Mouse (Mus musculus) hindbrain, embryonic 10.5 days (tissue): ENCODE results near the gene Srcap. TPM values are rescaled to one million over a fixed set of nuclear protein-coding genes. Genes with fewer than 3 reads are reported as not detected.
"Not testable (repeated sequence)": the region's sequence is repeated elsewhere in the genome, so short reads cannot be mapped to it uniquely, and the experiment has no call there.

ENCODE experiments used
- DNase-seq: peaks from one replicate; pipeline ENCODE4 v3.0.0-alpha.2; 2017; ENCODE audit warnings: low spot score
- H3K27ac ChIP-seq: fragments of 300-500 bp; sonication (generic); 2 replicates; pipeline ENCODE4 v1.5.1; 2016; ENCODE audit warnings: mild to moderate bottlenecking, moderate library complexity
- H3K27me3 ChIP-seq: fragments of 300-500 bp; sonication (generic); 2 replicates; pipeline ENCODE4 v1.6.1; 2016; ENCODE audit warnings: mild to moderate bottlenecking; ENCODE audit not compliant: poor library complexity, insufficient read depth, severe bottlenecking
- H3K36me3 ChIP-seq: fragments of 300-500 bp; sonication (generic); 2 replicates; pipeline ENCODE4 v1.6.1; 2016; ENCODE audit warnings: mild to moderate bottlenecking, moderate library complexity
- H3K4me1 ChIP-seq: fragments of 300-500 bp; sonication (generic); replicated peaks from 2 replicates; pipeline ENCODE4 v1.6.1; 2016; ENCODE audit warnings: mild to moderate bottlenecking
- H3K4me3 ChIP-seq: fragments of 300-500 bp; sonication (generic); 2 replicates; pipeline ENCODE4 v1.5.1; 2016; ENCODE audit warnings: mild to moderate bottlenecking, moderate library complexity
- H3K9me3 ChIP-seq: fragments of 300-500 bp; sonication (generic); 2 replicates; pipeline ENCODE4 v1.6.1; 2016; ENCODE audit warnings: mild to moderate bottlenecking, moderate library complexity
- WGBS: fragments of 180-500 bp; shearing (Covaris S2); methylation state at CpG from one replicate; pipeline ENCODE4 v1.1.7; 2016; 5-methylcytosine and 5-hydroxymethylcytosine counted together
- polyA plus RNA-seq: library from polyadenylated mRNA; unstranded; fragments of >200 nt; fragmentation: Nextera tagmentation; extraction: Ambion mirVana; gene quantifications from 2 replicates; pipeline ENCODE4 v1.2.1, GENCODE M21; 2016

Gene Srcap
- polyA plus RNA-seq, 1 experiment from 2014 or later: 71.4 TPM

DNA sequence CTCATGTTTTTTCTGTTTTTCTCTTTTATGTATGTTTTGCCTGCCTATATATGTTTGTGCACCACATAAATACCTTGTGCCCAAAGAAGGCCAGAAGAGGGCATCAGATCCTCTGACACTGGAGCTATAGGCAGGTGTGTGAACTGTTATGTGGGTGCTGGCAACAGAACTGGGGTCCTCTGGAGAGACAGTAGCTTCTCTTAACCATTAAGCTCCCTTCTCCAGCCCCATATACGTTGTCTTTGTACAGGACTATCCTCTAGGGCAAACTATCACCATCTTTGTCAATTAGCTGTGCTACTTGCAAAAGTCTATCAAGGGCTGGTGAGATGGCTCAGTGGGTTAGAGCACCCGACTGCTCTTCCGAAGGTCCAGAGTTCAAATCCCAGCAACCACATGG, 3.5 kb upstream of the Srcap start:
- H3K27ac ChIP-seq: no peak overlapping the region
- H3K4me1 ChIP-seq: peaks cover 15% of the 10 kb centered on the region
- no peak overlapping the region for H3K4me3 ChIP-seq
- WGBS: 98% methylated on average over 3 of the region's 3 CpGs
- no peaks in the 10 kb centered on the region for H3K27me3 ChIP-seq
- DNase-seq: no peak
- peaks cover 3% of the 10 kb centered on the region for H3K36me3 ChIP-seq
- no peaks in the 10 kb centered on the region for H3K9me3 ChIP-seq

DNA sequence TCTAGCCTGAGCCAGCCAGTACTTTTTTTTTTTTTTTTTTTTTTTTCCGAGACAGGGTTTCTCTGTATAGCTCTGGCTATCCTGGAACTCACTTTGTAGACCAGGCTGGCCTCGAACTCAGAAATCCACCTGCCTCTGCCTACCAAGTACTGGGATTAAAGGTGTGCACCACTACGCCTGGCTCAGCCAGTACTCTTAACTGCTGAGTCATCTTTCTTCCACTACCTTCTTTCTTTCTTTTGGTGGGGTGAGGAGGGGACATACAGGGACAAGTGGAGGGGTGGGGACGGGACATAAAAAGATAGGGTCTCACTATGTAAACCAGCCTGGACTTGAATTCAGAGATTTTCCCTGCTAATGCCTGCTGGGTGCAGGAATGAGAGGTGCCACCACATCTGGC, 2.0 kb upstream of the Srcap start:
- H3K4me3 ChIP-seq, H3K27ac ChIP-seq, H3K27me3 ChIP-seq, DNase-seq, H3K9me3 ChIP-seq: not testable (repeated sequence)
- Histone ChIP-seq H3K4me1 (peaks cover 26% of the 10 kb centered on the region), H3K36me3 (peaks cover 18% of the 10 kb centered on the region)
- WGBS: 83% methylated on average over 4 of the region's 4 CpGs

DNA sequence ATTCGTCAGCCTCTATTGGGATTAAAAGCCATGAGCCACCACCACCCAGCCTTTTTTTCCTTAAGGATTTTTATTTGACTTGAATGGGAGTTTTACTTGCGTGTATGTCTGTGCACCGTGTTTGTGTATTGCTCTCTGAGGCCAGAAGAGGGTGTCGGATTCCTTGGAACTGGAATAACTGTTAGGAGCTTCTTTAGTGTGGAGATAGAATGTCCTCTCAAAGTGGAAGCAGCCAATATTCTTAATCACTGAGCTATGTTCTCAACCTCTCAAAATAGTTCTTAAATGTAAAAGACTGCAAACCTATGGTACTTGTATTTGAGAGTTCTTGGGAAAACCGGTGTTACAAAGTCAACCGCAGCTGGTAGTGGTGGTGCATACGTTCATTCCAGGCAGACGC, 542 bp upstream of the Srcap start:
- no peak for DNase-seq
- 37% methylated on average over 8 of the region's 8 CpGs for WGBS

DNA sequence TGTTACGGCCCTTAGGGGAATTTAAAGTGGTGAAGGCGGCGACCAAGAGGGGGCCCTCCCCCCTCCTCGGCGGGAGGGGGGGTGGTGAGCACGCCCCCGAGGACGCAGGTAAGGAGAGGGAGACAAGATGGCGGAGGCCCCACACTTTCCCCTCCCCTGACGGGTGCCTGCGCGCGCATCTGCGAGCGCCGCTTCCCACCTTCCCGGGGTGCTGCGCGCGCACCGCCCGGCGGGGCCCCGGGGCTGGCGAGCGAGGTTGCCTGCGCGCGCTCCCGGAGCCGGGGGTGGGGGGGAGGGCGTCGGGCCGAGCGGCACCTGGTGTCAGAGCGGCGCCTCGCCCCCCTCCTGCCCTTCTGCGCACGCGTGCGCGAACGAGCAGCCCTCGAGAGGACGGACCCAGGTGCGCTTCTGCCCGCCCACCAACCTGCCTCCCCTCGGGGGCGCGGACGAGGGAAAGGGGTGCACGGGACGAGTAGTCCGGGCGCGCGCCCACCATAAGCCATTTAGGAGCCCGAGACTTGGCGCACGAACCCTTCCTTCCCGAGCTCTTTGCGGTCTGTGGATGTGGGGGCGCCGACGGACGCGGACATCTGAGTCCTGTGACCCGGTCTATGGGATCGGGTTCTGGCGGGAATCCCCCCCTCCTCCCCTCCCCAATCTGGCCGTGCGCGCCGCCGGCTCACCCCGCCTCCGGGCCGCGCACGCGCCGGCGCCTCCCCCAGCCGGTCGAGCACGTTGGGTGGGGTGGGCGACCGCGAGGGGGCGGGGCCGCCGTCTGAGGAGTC, 640 bp downstream of the Srcap start:
- no peaks in the 10 kb centered on the region for H3K9me3 ChIP-seq
- H3K4me3 ChIP-seq: peak overlapping the region; percentile 87
- H3K27me3 ChIP-seq: no peaks in the 10 kb centered on the region
- DNase-seq: peak; percentile 89
- peaks cover 26% of the 10 kb centered on the region for H3K4me1 ChIP-seq
- peak overlapping the region; percentile 99 for H3K27ac ChIP-seq
- peaks cover 43% of the 10 kb centered on the region for H3K36me3 ChIP-seq
- WGBS: under 1% methylated on average over 89 of the region's 93 CpGs

More for the DNA sequence above, 542 bp upstream of the Srcap start:
- H3K9me3 ChIP-seq: no peaks in the 10 kb centered on the region
- H3K27ac ChIP-seq: peak overlapping the region; percentile 99
- H3K4me1 ChIP-seq: peaks cover 26% of the 10 kb centered on the region
- H3K36me3 ChIP-seq: peaks cover 32% of the 10 kb centered on the region
- peak overlapping the region; percentile 87 for H3K4me3 ChIP-seq
- H3K27me3 ChIP-seq: no peaks in the 10 kb centered on the region

DNA sequence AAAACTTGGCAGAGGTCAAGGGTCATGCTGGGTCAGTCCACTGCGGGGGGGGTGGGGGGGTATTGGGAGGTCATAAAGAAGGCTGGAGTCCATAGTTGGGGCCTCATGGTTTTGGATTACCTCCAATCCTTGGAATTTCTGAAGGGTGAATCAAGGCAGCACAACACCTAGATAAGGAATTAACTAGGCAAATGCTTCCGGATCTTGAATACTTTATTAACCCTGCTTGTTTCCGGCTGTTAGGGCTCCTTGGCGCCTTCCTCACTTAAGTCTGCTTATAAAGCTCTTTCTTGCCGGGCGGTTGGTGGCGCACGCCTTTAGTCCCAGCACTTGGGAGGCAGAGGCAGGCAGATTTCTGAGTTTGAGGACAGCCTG, 1.2 kb downstream of the Srcap start:
- Histone ChIP-seq H3K36me3 (peaks cover 49% of the 10 kb centered on the region), H3K4me3 (peak overlapping the region; percentile 87), H3K27ac (peak overlapping the region; percentile 99), H3K27me3 (no peaks in the 10 kb centered on the region), H3K9me3 (no peaks in the 10 kb centered on the region), H3K4me1 (peaks cover 26% of the 10 kb centered on the region)
- no peak for DNase-seq
- 54% methylated on average over 8 of the region's 8 CpGs for WGBS

DNA sequence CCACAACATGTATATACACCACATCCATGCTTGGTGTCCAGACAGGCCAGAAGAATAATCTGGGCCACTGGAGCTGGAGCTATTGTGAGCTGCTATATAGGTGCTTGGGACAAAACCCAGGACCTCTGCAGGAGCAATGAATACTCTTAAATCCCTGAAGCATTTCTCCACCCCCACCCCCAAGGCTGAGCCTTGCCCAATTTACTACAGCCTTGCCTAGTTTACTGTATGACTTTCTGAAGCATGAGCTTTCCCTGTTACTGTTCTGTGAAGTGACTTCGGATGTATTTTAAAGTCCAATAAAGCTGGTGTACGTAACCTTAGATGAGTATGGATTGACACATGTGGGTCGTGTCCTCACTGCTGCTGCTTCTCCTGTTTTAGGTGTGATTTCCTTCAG, 2.0 kb downstream of the Srcap start:
- H3K4me1 ChIP-seq: peaks cover 26% of the 10 kb centered on the region
- H3K4me3 ChIP-seq: peak overlapping the region; percentile 87
- no peak overlapping the region for H3K27ac ChIP-seq
- WGBS: 94% methylated on average over 3 of the region's 3 CpGs
- H3K9me3 ChIP-seq: no peaks in the 10 kb centered on the region
- DNase-seq: no peak
- no peaks in the 10 kb centered on the region for H3K27me3 ChIP-seq
- H3K36me3 ChIP-seq: peaks cover 57% of the 10 kb centered on the region

DNA sequence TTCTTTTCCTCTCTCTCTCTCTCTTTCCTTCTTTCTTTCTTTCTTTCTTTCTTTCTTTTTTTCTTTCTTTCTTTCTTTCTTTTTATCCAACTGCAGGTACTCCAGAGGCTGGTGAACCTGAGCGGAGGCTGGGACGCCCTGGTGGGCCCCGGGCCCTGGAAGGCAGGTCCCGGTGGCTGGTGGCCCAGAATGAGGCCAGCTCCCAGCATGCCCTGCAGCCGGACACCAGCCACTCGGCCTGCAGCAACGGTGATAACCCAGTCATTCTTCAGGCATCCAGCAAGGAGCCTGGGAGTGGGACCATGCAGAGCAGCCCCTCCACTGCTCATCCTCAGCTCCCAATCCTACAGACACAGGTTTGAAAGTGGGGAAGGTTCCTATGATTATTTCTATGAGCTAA, 4.1 kb downstream of the Srcap start:
- WGBS: 91% methylated on average over 7 of the region's 7 CpGs

DNA sequence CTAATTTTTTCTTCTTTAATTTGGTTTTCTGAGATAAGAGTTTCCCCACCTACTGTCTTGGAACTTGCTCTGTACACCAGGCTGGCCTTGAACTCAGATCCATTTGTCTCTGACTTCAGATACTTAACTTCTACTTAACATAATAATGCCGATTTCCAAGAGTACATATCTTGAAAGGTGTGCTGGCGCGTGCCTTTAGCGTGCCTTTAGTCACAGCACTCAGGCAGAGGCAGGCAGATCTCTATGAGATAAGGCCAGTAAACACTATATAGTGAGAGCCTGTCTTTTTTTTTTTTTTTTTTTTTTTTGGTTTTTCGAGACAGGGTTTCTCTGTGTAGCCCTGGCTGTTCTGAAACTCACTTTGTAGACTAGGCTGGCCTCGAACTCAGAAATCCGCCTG, 4.6 kb downstream of the Srcap start:
- WGBS: 91% methylated on average over 7 of the region's 7 CpGs
- Histone ChIP-seq H3K4me3 (no peak overlapping the region), H3K27ac (no peak overlapping the region), H3K9me3 (no peaks in the 10 kb centered on the region), H3K36me3 (peaks cover 83% of the 10 kb centered on the region), H3K4me1 (peaks cover 22% of the 10 kb centered on the region), H3K27me3 (no peaks in the 10 kb centered on the region)
- no peak for DNase-seq

More for the DNA sequence above, 4.1 kb downstream of the Srcap start:
- Histone ChIP-seq H3K9me3 (no peaks in the 10 kb centered on the region), H3K36me3 (peaks cover 78% of the 10 kb centered on the region), H3K4me3 (no peak overlapping the region), H3K27ac (no peak overlapping the region), H3K4me1 (peaks cover 26% of the 10 kb centered on the region), H3K27me3 (no peaks in the 10 kb centered on the region)
- no peak for DNase-seq

DNA sequence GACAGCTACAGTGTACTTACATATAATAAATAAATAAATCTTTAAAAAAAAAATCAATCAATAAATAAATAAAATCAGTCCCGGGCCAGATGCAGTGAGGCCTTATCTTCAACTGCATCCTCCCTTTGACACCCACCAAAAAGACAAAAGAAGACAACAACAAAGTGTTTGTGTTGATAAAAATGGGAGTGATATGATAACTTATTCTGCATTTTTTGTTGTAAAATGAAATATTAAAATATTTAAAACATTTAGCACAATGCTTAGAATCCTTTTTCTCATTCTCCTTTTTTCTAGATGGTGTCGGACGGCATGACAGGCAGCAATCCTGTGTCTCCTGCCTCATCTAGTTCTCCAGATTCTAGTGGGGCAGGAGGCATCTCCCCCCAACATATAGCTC, 7.5 kb downstream of the Srcap start, which contains the start of gene Gm42715:
TSS of gene Gm42715 (plus strand) at position 301 of the 400 bp plus-strand sequence.
- DNase-seq: no peak
- peaks cover 100% of the 10 kb centered on the region for H3K36me3 ChIP-seq
- no peak within 1 kb of the TSS for H3K27ac ChIP-seq
- 99% methylated on average over 3 of the region's 3 CpGs for WGBS
- no peaks in the 10 kb centered on the region for H3K9me3 ChIP-seq
- 0 out of 2 replicates have a peak, but pooled peaks cover 3% of the 10 kb centered on the region for H3K4me1 ChIP-seq
- H3K27me3 ChIP-seq: no peaks in the 10 kb centered on the region
- H3K4me3 ChIP-seq: no peak within 1 kb of the TSS

DNA sequence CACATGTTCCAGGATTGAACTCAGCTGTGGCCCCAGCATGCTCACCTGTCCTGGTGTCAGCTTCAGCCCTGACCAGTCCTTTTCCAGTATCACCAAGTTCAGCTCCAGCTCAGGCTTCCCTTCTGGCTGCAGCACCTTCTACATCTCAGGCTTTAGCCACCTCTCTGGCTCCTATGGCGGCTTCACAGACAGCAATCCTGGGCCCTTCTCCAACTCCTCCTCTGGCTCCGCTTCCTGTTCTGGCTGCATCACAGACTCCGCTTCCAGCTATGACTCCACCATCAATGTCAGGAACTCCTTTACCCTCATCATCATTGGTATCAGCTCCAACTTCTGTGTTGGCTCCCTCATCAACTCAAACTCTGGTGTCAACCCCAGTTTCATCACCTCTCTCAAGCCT, 29.9 kb downstream of the Srcap start:
- Histone ChIP-seq H3K36me3 (peaks cover 100% of the 10 kb centered on the region), H3K27ac (no peak overlapping the region), H3K4me1 (no peaks in the 10 kb centered on the region), H3K9me3 (no peaks in the 10 kb centered on the region), H3K27me3 (no peaks in the 10 kb centered on the region), H3K4me3 (no peak overlapping the region)
- WGBS: 100% methylated on average over 3 of the region's 3 CpGs
- no peak for DNase-seq

DNA sequence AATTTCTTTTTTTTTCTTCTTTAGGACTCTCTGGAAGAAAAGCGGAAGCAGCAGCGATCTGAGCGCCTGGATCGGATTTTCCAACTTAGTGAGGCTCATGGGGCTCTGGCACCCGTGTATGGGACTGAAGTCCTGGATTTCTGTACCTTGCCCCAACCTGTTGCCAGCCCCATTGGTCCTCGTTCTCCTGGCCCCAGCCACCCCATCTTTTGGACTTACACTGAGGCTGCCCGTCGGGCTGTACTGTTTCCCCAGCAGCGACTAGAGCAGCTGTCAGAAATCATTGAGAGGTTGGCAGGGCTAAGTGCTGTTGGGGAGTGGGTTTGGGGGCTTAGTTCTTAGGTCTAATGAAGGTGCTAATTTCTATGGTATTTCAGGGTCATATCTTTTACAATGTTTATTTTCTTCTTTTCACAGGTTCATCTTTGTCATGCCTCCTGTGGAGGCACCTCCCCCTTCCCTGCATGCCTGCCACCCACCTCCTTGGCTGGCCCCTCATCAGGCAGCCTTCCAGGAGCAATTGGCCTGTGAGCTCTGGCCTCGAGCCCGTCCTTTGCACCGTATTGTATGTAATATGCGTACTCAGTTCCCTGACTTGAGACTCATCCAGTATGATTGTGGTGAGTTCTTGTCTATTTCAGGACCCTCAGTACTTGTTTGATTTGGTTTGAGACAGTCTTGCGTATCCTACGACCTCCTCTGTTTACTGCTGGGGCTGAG, 37.5 kb downstream of the Srcap start:
- no peaks in the 10 kb centered on the region for H3K4me1 ChIP-seq
- no peak overlapping the region for H3K4me3 ChIP-seq
- H3K36me3 ChIP-seq: peaks cover 97% of the 10 kb centered on the region
- no peak for DNase-seq
- no peak overlapping the region for H3K27ac ChIP-seq
- 92% methylated on average over 15 of the region's 15 CpGs for WGBS
- H3K27me3 ChIP-seq: no peaks in the 10 kb centered on the region
- no peaks in the 10 kb centered on the region for H3K9me3 ChIP-seq

DNA sequence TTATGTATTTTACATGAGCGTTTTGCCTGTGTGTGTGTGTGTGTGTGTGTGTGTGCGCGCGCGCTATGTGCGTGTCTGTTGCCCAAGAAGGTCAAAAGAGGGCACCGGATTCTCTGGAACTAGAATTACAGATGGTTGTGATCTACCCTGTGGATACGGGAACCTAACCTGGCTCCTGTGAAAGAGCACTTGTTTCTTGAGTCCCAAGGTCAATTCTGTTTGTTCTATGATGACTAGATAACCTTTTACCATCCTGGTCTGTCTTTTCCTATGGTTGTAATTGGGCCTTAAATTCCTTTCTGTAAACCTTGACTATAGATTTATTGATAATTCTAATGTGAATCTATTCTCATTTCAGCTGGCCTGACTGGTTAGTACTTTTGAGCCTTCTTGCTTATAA, 39.8 kb downstream of the Srcap start:
- Histone ChIP-seq H3K4me3 (no peak overlapping the region), H3K27me3 (no peaks in the 10 kb centered on the region), H3K36me3 (peaks cover 97% of the 10 kb centered on the region), H3K27ac (no peak overlapping the region), H3K4me1 (no peaks in the 10 kb centered on the region), H3K9me3 (no peaks in the 10 kb centered on the region)
- DNase-seq: no peak
- 97% methylated on average over 8 of the region's 8 CpGs for WGBS

DNA sequence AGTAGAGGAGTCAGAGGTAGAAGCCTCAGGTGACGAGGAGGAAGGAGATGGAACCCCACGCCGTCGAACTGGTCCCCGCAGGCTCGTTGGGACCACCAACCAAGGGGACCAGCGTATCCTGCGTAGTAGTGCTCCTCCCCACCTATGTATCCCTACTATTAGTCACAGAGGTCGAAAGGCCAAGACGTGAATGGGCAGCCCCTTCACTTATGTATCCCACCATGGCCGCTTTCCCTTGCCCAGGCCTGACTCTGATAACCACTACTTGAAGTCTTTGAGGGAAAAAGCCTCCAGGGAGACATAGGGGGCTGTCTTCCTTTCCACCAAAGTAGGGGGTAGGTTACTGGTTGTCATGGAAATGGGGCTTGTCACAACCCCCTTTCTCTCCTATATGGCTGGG, 48.8 kb downstream of the Srcap start:
- DNase-seq: no peak
- Histone ChIP-seq H3K4me1 (no peaks in the 10 kb centered on the region), H3K4me3 (no peak overlapping the region), H3K9me3 (no peaks in the 10 kb centered on the region), H3K27me3 (no peaks in the 10 kb centered on the region), H3K27ac (no peak overlapping the region), H3K36me3 (peaks cover 93% of the 10 kb centered on the region)
- 94% methylated on average over 11 of the region's 11 CpGs for WGBS
